Mouse (Mus musculus): ENCODE data around the gene Atp6v0d1. TPM values are rescaled to one million over a fixed set of nuclear protein-coding genes. Genes with fewer than 3 reads are reported as not detected.

The Atp6v0d1 gene
- total and polyA plus RNA-seq, 3 experiments: 48.8 to 53.6 (median 51.0) TPM

DNA sequence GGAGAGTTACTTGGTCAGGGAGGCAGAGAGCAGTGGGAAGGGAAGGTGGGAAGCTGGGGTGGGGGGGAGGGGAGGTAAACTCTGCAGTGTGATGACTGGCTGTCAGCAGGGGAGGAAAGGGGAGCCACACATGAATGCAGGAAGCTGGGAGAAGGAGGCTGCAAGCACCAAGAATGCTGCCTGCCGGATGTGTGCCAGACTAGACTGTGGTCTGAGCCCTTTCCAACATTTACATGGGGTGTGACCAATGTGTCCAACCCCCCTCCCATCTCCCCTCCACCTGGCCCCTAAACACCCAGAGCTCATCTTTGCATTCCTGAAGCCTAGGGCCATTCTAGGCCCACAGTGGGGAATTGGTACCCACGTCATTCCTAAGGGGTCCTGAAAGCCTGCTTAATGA, 84.8 kb downstream of the Atp6v0d1 start:
- H3K4me1 ChIP-seq (ENCODE audit: control insufficient read depth in 1 of 2, insufficient read depth in 2 of 2): 0 out of 4 replicates have a peak, but pooled peaks cover 0 to 3% of the 10 kb centered on the region in 2 experiments
- dilution Hi-C loops (cut with MboI; ENCODE audit: extremely low pct_ligation_motif_present, extremely low pct_unique_long_range_greater_than_20kb, low sequenced_read_pairs) (no loop called here), in situ Hi-C loops (cut with MboI; ENCODE audit: low pct_ligation_motif_present, low pct_unique_long_range_greater_than_20kb, low sequenced_read_pairs) (no loop called here)
- no peaks in the 10 kb centered on the region for H3K9me3 ChIP-seq (replicated peaks; ENCODE audit: low read length)
- TF ChIP-seq CHD1 (IDR thresholded peaks at IDR 0.05; ENCODE audit: low read depth, low read length): no peak
- TF ChIP-seq HCFC1 (IDR thresholded peaks at IDR 0.05; ENCODE audit: low read depth, low read length): no peak
- no peak for TF ChIP-seq TCF12 (IDR thresholded peaks at IDR 0.05; ENCODE audit: low read depth, low read length)
- TF ChIP-seq EP300 (IDR thresholded peaks at IDR 0.05; ENCODE audit: low read length): no peak
- no peak for TF ChIP-seq ZKSCAN1 (IDR thresholded peaks at IDR 0.05; ENCODE audit: borderline replicate concordance, low read depth, low read length)
- no peak for TF ChIP-seq SIN3A (IDR thresholded peaks at IDR 0.05; ENCODE audit: low read length)
- no peak for TF ChIP-seq BHLHE40 (IDR thresholded peaks at IDR 0.05; ENCODE audit: low read depth, low read length)
- TF ChIP-seq MXI1 (IDR thresholded peaks at IDR 0.05; ENCODE audit: low read depth, low read length): no peak
- no peak overlapping the region for H3K9ac ChIP-seq (ENCODE audit: insufficient read depth, low read depth)
- H3K27ac ChIP-seq (ENCODE audit: insufficient read depth, low read depth): no peak overlapping the region
- H3K4me3 ChIP-seq (replicated peaks in 1 of 3; ENCODE audit: low read depth in 2 of 3, low read length in 2 of 3, poor library complexity in 1 of 3): no peak overlapping the region
- peaks cover 0 to 18% of the 10 kb centered on the region in 2 experiments for H3K36me3 ChIP-seq (replicated peaks in 1 of 2; ENCODE audit: control insufficient read depth in 1 of 2, insufficient read depth in 1 of 2, low read length in 1 of 2)
- no peak for DNase-seq (ENCODE audit: extremely low read depth)
- H3K4me2 ChIP-seq (ENCODE audit: insufficient read depth, low read depth, poor library complexity, severe bottlenecking): no peak overlapping the region
- no peaks in the 10 kb centered on the region for H3K79me2 ChIP-seq (replicated peaks; ENCODE audit: control insufficient read depth, extremely low read depth, insufficient read depth, poor library complexity, severe bottlenecking)
- H3K27me3 ChIP-seq (replicated peaks): no peaks in the 10 kb centered on the region

DNA sequence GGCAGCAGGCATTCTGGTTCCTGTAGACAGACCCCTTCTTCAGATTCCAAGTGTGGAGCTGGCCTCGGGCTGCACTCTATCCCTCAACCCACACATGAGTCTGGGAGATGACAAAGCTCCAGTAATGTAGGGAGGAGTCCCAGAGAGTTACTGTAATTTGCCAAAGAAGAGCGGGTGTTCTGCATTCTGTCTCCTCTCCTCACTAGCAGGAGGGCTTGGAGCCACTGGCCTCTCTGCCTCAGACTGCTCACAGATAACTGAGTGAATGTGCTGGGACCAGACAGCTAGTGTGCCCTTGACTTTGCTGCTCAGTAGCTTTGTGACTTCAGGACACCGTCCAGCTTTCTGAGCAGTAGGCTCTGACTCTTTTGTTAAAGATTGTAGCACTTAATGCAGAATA, 88.1 kb downstream of the Atp6v0d1 start:
- no peaks in the 10 kb centered on the region for H3K27me3 ChIP-seq (replicated peaks)
- in situ Hi-C loops (cut with MboI; ENCODE audit: low pct_ligation_motif_present, low pct_unique_long_range_greater_than_20kb, low sequenced_read_pairs): loop anchor here (10.0 kb wide), 1 partner anchor 113 kb away; no protein-coding TSS in a partner anchor

DNA sequence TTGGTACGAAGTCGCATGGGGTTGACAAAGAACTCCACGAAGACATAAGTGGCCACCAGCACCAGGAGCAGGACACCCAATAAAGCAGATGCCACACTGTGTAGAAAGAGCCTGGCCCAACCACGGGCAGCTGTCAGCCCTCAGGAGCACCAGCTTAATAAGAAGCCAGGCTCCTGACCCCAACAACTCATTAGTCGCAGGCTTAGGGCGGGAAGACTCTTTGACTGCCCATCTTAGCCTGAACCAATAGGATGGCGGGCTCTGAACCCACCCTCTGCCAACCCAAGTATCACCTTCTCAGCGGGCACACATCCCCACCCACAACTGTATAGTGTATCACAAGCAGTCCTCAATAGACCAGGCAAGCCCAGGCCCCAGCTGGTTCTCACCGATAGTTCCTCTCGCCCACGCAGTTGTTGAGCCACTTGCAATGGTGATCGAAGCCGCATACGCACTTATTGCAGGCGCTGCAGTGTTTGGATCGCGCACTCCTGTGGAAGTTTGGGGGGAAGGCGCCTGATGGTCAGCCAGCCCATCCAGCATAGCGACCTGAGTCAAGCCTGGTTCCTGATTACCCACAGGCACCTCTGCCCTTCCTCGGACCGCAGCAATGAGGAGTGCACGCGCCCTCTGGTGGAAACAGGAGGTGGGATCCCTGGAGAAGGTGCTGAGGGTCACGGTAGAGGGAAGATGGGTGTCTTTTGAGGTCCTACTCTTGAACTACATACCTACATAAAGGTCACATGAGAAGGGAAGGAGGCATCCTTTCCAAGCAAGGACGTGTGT, 89.0 kb downstream of the Atp6v0d1 start:
- no peak overlapping the region for H3K27ac ChIP-seq (ENCODE audit: insufficient read depth, low read depth)
- H3K27me3 ChIP-seq (replicated peaks): no peaks in the 10 kb centered on the region
- H3K4me3 ChIP-seq (replicated peaks in 1 of 3; ENCODE audit: low read depth in 2 of 3, low read length in 2 of 3, poor library complexity in 1 of 3): no peak overlapping the region
- H3K4me2 ChIP-seq (ENCODE audit: insufficient read depth, low read depth, poor library complexity, severe bottlenecking): no peak overlapping the region
- H3K36me3 ChIP-seq (replicated peaks in 1 of 2; ENCODE audit: control insufficient read depth in 1 of 2, insufficient read depth in 1 of 2, low read length in 1 of 2): peaks cover 0 to 27% of the 10 kb centered on the region in 2 experiments
- peak; percentile 38 for DNase-seq (ENCODE audit: extremely low read depth)
- no peak overlapping the region for H3K9ac ChIP-seq (ENCODE audit: insufficient read depth, low read depth)
- dilution Hi-C loops (cut with MboI; ENCODE audit: extremely low pct_ligation_motif_present, extremely low pct_unique_long_range_greater_than_20kb, low sequenced_read_pairs) (no loop called here), in situ Hi-C loops (cut with MboI; ENCODE audit: low pct_ligation_motif_present, low pct_unique_long_range_greater_than_20kb, low sequenced_read_pairs) (loop anchor here (10.0 kb wide), 1 partner anchor 112 kb away; no protein-coding TSS in a partner anchor)
- H3K9me3 ChIP-seq (replicated peaks; ENCODE audit: low read length): no peaks in the 10 kb centered on the region
- H3K4me1 ChIP-seq (ENCODE audit: control insufficient read depth in 1 of 2, insufficient read depth in 2 of 2): no peaks in the 10 kb centered on the region
- no peaks in the 10 kb centered on the region for H3K79me2 ChIP-seq (replicated peaks; ENCODE audit: control insufficient read depth, extremely low read depth, insufficient read depth, poor library complexity, severe bottlenecking)
- TF ChIP-seq USF2 (conservative IDR thresholded peaks at IDR 0.05; ENCODE audit: low read depth, low read length) (no peak), TCF12 (IDR thresholded peaks at IDR 0.05; ENCODE audit: low read depth, low read length) (no peak), KAT2A (IDR thresholded peaks at IDR 0.05; ENCODE audit: insufficient replicate concordance, low read length) (no peak), JUN (IDR thresholded peaks at IDR 0.05; ENCODE audit: insufficient read depth, low read depth, low read length) (no peak), ZNF384 (IDR thresholded peaks at IDR 0.05; ENCODE audit: low read depth, low read length) (0 out of 2 replicates have a peak, but pooled peaks have one; percentile 36), NRF1 (IDR thresholded peaks at IDR 0.05; ENCODE audit: low read depth, low read length) (no peak), MYC (IDR thresholded peaks at IDR 0.05; ENCODE audit: low read depth, low read length) (no peak), MXI1 (IDR thresholded peaks at IDR 0.05; ENCODE audit: low read depth, low read length) (no peak), JUND (conservative IDR thresholded peaks at IDR 0.05; ENCODE audit: low read depth, low read length) (no peak), NELFE (IDR thresholded peaks at IDR 0.05; ENCODE audit: low read depth, low read length) (no peak; the same call in 1 of the 2 replicates), CTCF (conservative IDR thresholded peaks at IDR 0.05 in 1 of 2, IDR thresholded peaks at IDR 0.05 in 1 of 2; ENCODE audit: low read depth in 2 of 2, low read length in 2 of 2) (peak; percentile 29 to 94; a peak in 3 of 4 replicates), EP300 (IDR thresholded peaks at IDR 0.05; ENCODE audit: low read length) (no peak), HCFC1 (IDR thresholded peaks at IDR 0.05; ENCODE audit: low read depth, low read length) (no peak), POLR2A (IDR thresholded peaks at IDR 0.05; ENCODE audit: low read depth, low read length) (no peak), RAD21 (IDR thresholded peaks at IDR 0.05; ENCODE audit: low read depth, low read length) (peak; percentile 76), MAX (IDR thresholded peaks at IDR 0.05; ENCODE audit: low read length) (no peak), SMC3 (IDR thresholded peaks at IDR 0.05; ENCODE audit: low read depth, low read length) (peak; percentile 94), USF1 (IDR thresholded peaks at IDR 0.05; ENCODE audit: low read depth, low read length) (no peak), ZC3H11A (IDR thresholded peaks at IDR 0.05; ENCODE audit: low read depth, low read length) (no peak; the same call in 1 of the 2 replicates), BHLHE40 (IDR thresholded peaks at IDR 0.05; ENCODE audit: low read depth, low read length) (no peak), CHD1 (IDR thresholded peaks at IDR 0.05; ENCODE audit: low read depth, low read length) (no peak)

More for the DNA sequence above, 88.1 kb downstream of the Atp6v0d1 start:
- no peak overlapping the region for H3K4me3 ChIP-seq (replicated peaks in 1 of 3; ENCODE audit: low read depth in 2 of 3, low read length in 2 of 3, poor library complexity in 1 of 3)
- H3K36me3 ChIP-seq (replicated peaks in 1 of 2; ENCODE audit: control insufficient read depth in 1 of 2, insufficient read depth in 1 of 2, low read length in 1 of 2): peaks cover 0 to 24% of the 10 kb centered on the region in 2 experiments
- TF ChIP-seq RCOR1 (conservative IDR thresholded peaks at IDR 0.05; ENCODE audit: low read depth, low read length): no peak
- no peak overlapping the region for H3K27ac ChIP-seq (ENCODE audit: insufficient read depth, low read depth)
- no peaks in the 10 kb centered on the region for H3K9me3 ChIP-seq (replicated peaks; ENCODE audit: low read length)
- H3K4me1 ChIP-seq (ENCODE audit: control insufficient read depth in 1 of 2, insufficient read depth in 2 of 2): no peaks in the 10 kb centered on the region
- H3K4me2 ChIP-seq (ENCODE audit: insufficient read depth, low read depth, poor library complexity, severe bottlenecking): no peak overlapping the region
- H3K9ac ChIP-seq (ENCODE audit: insufficient read depth, low read depth): no peak overlapping the region
- dilution Hi-C loops (cut with MboI; ENCODE audit: extremely low pct_ligation_motif_present, extremely low pct_unique_long_range_greater_than_20kb, low sequenced_read_pairs): no loop called here
- no peaks in the 10 kb centered on the region for H3K79me2 ChIP-seq (replicated peaks; ENCODE audit: control insufficient read depth, extremely low read depth, insufficient read depth, poor library complexity, severe bottlenecking)
- no peak for DNase-seq (ENCODE audit: extremely low read depth)
